Mouse (Mus musculus) mouse trophoblast stem cell (cell line): ENCODE data around the gene Gm15517.

Experiments
- in situ Hi-C, 2 experiments: fragments of 300-500 bp; cut with MseI, MboI; formaldehyde crosslinking; loops; 2 replicates in 1 of 2; 3 replicates in 1 of 2; pipeline ENCODE4 v1.15.1; 2025

The Gm15517 gene

GRCm38 (mm10) chr7:44309475-44310284 is 48.4 kb downstream of the Gm15517 start, which contains the start of gene Shank1:
TSS of gene Shank1 (plus strand) at chr7:44310253.
- in situ Hi-C loops: no loop called here

- in situ Hi-C loops: no loop called here
Measured at GRCm38 (mm10) chr7:44310285-44310877, 49.1 kb downstream of the Gm15517 start.

GRCm38 (mm10) chr7:44310878-44311712 is 49.8 kb downstream of the Gm15517 start:
- in situ Hi-C loops: no loop called here
